In genomic region chr2:59612733-59613473, GRCm38 (mm10) we compare ENCODE assay signal across 8 mouse cellular contexts. TPM values are rescaled to one million over a fixed set of nuclear protein-coding genes. Genes with fewer than 3 reads are reported as not detected.
DNase-seq lines count a peak whose midpoint lies in the region; ATAC-seq lines count a peak whose summit lies in the region.

No protein-coding gene starts in this region.

- peak overlapping the region; percentile 87 for H3K4me2 ChIP-seq in intestine, embryonic 15.5 days (replicated peaks)
- H3K4me2 ChIP-seq in liver, embryonic 13.5 days, result peak overlapping the region; percentile 84

- H3K4me1 ChIP-seq in intestine, embryonic 15.5 days (replicated peaks), result peaks cover 30% of the 10 kb centered on the region
- peaks cover 28% of the 10 kb centered on the region; the same call in 1 of the 2 replicates for H3K4me1 ChIP-seq in liver, embryonic 13.5 days (replicated peaks)

- no peaks in the 10 kb centered on the region for H3K9me3 ChIP-seq in intestine, embryonic 15.5 days
- H3K9me3 ChIP-seq in liver, embryonic 13.5 days (replicated peaks), result no peaks in the 10 kb centered on the region

- H3K36me3 ChIP-seq in intestine, embryonic 15.5 days, result no peaks in the 10 kb centered on the region
- no peaks in the 10 kb centered on the region for H3K36me3 ChIP-seq in liver, embryonic 13.5 days

- H3K27me3 ChIP-seq in intestine, embryonic 15.5 days (replicated peaks), result no peaks in the 10 kb centered on the region
- H3K27me3 ChIP-seq in liver, embryonic 13.5 days, result peaks cover 64% of the 10 kb centered on the region

- DNase-seq in ovary, postnatal 36 days (ENCODE audit: low spot score), result peak; percentile 40
- DNase-seq in ovary, postnatal 14 days (ENCODE audit: low spot score), result no peak
- peak; percentile 36 to 63 for DNase-seq in cerebellum, adult 18-20 months
- peak; percentile 65 for DNase-seq in forelimb bud, embryonic 11.5 days (ENCODE audit: low read depth, low spot score)
- DNase-seq in liver, embryonic 13.5 days, result no peak
- DNase-seq in neural tube, embryonic 10.5 days (ENCODE audit: extremely low spot score, low spot score), result peak; percentile 60
- DNase-seq in layer of hippocampus, adult 9-11 months, result no peak

- peak overlapping the region; percentile 97 for H3K4me3 ChIP-seq in intestine, embryonic 15.5 days (replicated peaks)
- peak overlapping the region; percentile 69 for H3K4me3 ChIP-seq in liver, embryonic 13.5 days (replicated peaks)

- peak overlapping the region; percentile 96 for H3K27ac ChIP-seq in intestine, embryonic 15.5 days
- H3K27ac ChIP-seq in liver, embryonic 13.5 days, result no peak overlapping the region; the same call in 1 of the 2 replicates

- H3K9ac ChIP-seq in intestine, embryonic 15.5 days, result peak overlapping the region; percentile 96
- peak overlapping the region; percentile 71 for H3K9ac ChIP-seq in liver, embryonic 13.5 days

- ATAC-seq in intestine, embryonic 15.5 days, result peak; percentile 37
- no peak for ATAC-seq in liver, embryonic 13.5 days (ENCODE audit: low read depth)

- WGBS in intestine, embryonic 15.5 days, result under 1% methylated on average over 33 of the region's 33 CpGs
- under 1% methylated on average over 33 of the region's 33 CpGs for WGBS in liver, embryonic 13.5 days (ENCODE audit: insufficient replicate concordance)

RNA-seq across cellular contexts. Expression of gene Tanc1, which starts 1.1 kb away (rescaled TPM):
- 19.8 and 24.1 TPM in 2 replicates for polyA plus RNA-seq in intestine, embryonic 15.5 days (2015; fragmentation: Nextera tagmentation; extraction: Ambion mirVana)
- polyA plus RNA-seq in liver, embryonic 13.5 days (2015; fragmentation: Nextera tagmentation; extraction: Ambion mirVana), result 2.4 and 2.8 TPM in 2 replicates

Comparison
In these comparisons a context has a peak if more than half of its experiments do, and no peak if none do; other contexts are left out.
1. DNase-seq: peak in ovary, postnatal 36 days (single experiment), cerebellum, adult 18-20 months (2 of 2), forelimb bud, embryonic 11.5 days (single experiment) and neural tube, embryonic 10.5 days (single experiment); none in ovary, postnatal 14 days (single experiment), liver, embryonic 13.5 days (single experiment) and layer of hippocampus, adult 9-11 months (single experiment).